Mouse (Mus musculus) embryonic facial prominence, embryonic 13.5 days (tissue): ENCODE measurements around the gene Sypl2. TPM values are rescaled to one million over a fixed set of nuclear protein-coding genes. Genes with fewer than 3 reads are reported as not detected.

ENCODE experiments used
- ATAC-seq: fragments of 200-750 bp; cut with Nextera tagmentation; 2 replicates; pipeline ENCODE4 v1.8.0; 2017; ENCODE audit warnings: low read depth; ENCODE audit not compliant: insufficient number of reproducible peaks, insufficient read depth, low FRiP score, low TSS enrichment
- H3K27ac ChIP-seq: fragments of 300-500 bp; sonication (generic); 2 replicates; pipeline ENCODE4 v1.5.1; 2015; ENCODE audit warnings: moderate library complexity, mild to moderate bottlenecking, inconsistent platforms
- H3K27me3 ChIP-seq: fragments of 300-500 bp; sonication (generic); 2 replicates; pipeline ENCODE4 v1.6.1; 2015; ENCODE audit warnings: mild to moderate bottlenecking, inconsistent platforms
- H3K36me3 ChIP-seq: fragments of 300-500 bp; sonication (generic); 2 replicates; pipeline ENCODE4 v1.6.1; 2015; ENCODE audit warnings: mild to moderate bottlenecking, inconsistent platforms
- H3K4me1 ChIP-seq: fragments of 300-500 bp; sonication (generic); 2 replicates; pipeline ENCODE4 v1.6.1; 2015; ENCODE audit warnings: inconsistent platforms
- H3K4me2 ChIP-seq: fragments of 300-500 bp; sonication (generic); 2 replicates; pipeline ENCODE4 v1.6.1; 2015; ENCODE audit warnings: moderate library complexity, mild to moderate bottlenecking, inconsistent platforms
- H3K4me3 ChIP-seq: fragments of 300-500 bp; sonication (generic); 2 replicates; pipeline ENCODE4 v1.5.1; 2015; ENCODE audit warnings: mild to moderate bottlenecking, inconsistent platforms
- H3K9ac ChIP-seq: fragments of 300-500 bp; sonication (generic); 2 replicates; pipeline ENCODE4 v1.6.1; 2015; ENCODE audit warnings: mild to moderate bottlenecking, inconsistent platforms
- H3K9me3 ChIP-seq: fragments of 300-500 bp; sonication (generic); 2 replicates; pipeline ENCODE4 v1.6.1; 2016; ENCODE audit warnings: inconsistent platforms
- WGBS: fragments of 180-500 bp; shearing (Covaris S2); methylation state at CpG from one replicate; pipeline ENCODE4 v1.1.7; 2015; ENCODE audit warnings: mixed read lengths; 5-methylcytosine and 5-hydroxymethylcytosine counted together
- polyA plus RNA-seq: library from polyadenylated mRNA; unstranded; fragments of >200 nt; fragmentation: Nextera tagmentation; extraction: Ambion mirVana; gene quantifications from 2 replicates; pipeline ENCODE4 v1.2.1, GENCODE M21; 2015

The Sypl2 gene
- polyA plus RNA-seq, 1 experiment from 2014 or later = 0.48 TPM

DNA sequence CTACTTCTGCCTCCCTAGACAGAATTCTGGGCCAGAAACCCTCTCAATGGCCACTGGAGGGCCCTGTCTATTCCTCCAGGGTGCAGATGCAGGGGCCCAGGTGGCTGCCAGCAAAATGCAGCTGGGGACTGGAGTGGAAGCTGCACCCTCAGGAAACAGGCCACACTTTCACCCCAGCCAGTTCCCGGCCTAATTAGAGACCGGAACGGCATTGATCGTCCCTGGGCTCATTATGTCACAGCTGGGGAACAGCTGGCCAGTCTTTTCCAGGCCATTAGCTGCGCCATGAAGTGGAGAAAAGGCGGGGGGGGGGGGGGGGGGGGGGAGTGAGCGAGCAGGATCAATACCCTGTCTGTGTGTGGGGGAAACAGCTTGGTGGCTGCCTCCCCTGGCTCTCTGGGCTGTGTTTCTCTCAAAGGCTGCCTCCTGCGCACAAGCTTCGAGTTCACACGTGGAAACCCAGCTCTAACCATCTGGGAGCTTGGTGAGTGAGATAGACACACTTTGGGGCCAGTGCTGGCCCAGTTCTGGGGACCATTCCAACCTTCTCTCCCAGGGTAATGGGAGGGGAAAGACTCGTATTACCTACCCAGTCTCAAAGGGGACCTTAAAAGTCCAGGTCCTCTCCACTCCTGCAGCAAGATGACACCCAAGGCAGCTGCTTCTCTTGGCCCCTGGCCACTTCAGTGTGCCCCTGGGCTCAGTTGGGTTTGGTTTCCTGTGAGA is 59.8 kb downstream of the Sypl2 start:
- Histone ChIP-seq H3K27ac (no peak overlapping the region), H3K9ac (no peak overlapping the region), H3K4me1 (peaks cover 47% of the 10 kb centered on the region), H3K36me3 (no peaks in the 10 kb centered on the region), H3K9me3 (no peaks in the 10 kb centered on the region), H3K4me2 (peak overlapping the region; percentile 18; the same call in 1 of the 2 replicates), H3K4me3 (no peak overlapping the region), H3K27me3 (peaks cover 4% of the 10 kb centered on the region; the same call in 1 of the 2 replicates)
- 8% methylated on average over 10 of the region's 11 CpGs for WGBS
- ATAC-seq = no peak

DNA sequence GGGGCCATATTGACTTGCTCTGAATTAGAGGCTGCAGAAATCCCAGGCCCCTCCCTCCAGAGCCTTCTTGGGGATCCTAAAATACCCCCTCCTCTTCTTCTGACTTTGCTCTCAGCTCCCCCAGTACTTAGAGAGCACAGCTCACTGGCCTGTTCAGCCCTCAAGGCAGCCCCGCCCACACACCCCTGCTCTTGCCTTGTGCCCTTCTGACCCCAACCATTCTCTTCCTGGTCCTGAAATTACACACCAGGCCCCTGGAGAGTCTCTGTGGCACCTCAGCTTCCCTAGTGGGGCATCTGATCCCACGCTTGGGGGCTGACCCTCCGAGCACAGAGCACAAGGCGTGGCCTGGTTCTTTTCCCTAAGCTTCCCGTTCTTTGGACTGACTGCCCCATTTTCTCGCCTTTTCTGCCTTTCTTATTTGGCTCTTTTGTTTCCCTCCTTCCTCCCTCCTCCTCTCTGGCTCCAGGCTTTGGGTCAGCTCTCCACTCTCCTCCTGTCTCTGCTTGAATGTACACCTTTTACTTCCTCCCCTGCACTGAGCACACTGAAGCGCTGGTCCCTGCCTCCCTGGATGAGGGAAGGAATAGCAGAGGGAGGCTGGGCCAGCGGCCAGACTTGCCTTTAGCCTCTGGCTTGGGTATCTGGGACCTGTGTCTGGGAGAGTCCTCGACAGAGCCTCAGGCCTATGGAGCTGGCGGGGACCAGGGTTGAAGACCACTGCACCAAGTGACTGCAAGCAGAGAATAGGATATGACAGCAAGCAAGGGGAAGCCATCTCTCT is 60.7 kb downstream of the Sypl2 start:
- ATAC-seq = no peak
- Histone ChIP-seq H3K9ac (no peak overlapping the region), H3K4me2 (peak overlapping the region; percentile 20)

DNA sequence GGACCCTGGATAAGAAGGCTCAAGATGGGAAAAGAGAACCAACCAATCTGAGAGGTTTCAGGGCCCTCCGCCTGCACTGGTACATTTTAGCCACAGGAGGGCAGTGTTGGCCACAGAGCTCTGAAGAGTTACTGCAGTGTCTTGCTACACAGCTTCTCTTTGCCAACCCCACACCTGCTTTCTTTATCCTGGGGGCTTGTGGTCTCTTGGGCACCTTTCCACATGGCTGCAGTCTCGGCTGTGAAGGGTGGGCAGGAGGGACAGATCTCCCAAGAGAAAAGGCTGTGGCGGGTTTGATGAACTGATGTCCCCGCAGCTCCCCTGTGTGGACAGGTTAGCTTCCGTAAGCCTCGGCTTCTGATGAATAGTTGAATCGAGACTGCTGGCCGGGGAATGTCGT is 61.6 kb downstream of the Sypl2 start:
- Histone ChIP-seq H3K4me2 (peak overlapping the region; percentile 55), H3K9me3 (no peaks in the 10 kb centered on the region), H3K4me1 (peaks cover 47% of the 10 kb centered on the region), H3K9ac (no peak overlapping the region; the same call in 1 of the 2 replicates), H3K4me3 (peak overlapping the region; percentile 25), H3K27me3 (peaks cover 4% of the 10 kb centered on the region), H3K27ac (0 out of 2 replicates have a peak overlapping the region, but pooled peaks have one; percentile 11), H3K36me3 (no peaks in the 10 kb centered on the region)
- 16% methylated on average over 9 of the region's 9 CpGs for WGBS
- ATAC-seq = 0 out of 2 replicates have a peak, but pooled peaks have one; percentile 43

More for the DNA sequence above, 60.7 kb downstream of the Sypl2 start:
- 0 out of 2 replicates have a peak overlapping the region, but pooled peaks have one; percentile 11 for H3K27ac ChIP-seq
- H3K27me3 ChIP-seq = peaks cover 4% of the 10 kb centered on the region
- no peaks in the 10 kb centered on the region for H3K9me3 ChIP-seq
- H3K36me3 ChIP-seq = no peaks in the 10 kb centered on the region
- WGBS = 20% methylated on average over 10 of the region's 10 CpGs
- H3K4me1 ChIP-seq = peaks cover 47% of the 10 kb centered on the region
- no peak overlapping the region for H3K4me3 ChIP-seq

DNA sequence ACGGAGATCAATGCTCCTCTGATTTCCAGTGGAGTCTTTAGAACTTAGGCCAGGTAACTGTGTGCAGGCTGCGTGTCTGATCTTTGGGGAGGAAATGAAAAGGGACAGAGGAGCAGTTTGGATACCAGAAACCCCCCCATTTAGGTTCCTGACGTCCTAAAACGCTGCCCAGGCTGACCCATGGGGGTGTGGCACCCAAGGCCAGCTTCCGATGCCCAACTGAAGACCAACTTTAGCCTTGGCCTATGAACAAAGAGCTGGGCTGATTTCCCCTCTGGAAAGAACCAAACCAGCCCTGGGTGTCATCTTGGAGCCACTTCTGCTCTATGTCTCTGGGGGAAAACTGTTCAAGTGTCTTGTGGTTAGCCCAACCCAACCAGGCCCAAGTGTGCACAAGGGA is 62.4 kb downstream of the Sypl2 start:
- 60% methylated on average over 5 of the region's 5 CpGs for WGBS
- Histone ChIP-seq H3K36me3 (no peaks in the 10 kb centered on the region), H3K27ac (no peak overlapping the region), H3K9me3 (no peaks in the 10 kb centered on the region), H3K27me3 (peaks cover 4% of the 10 kb centered on the region), H3K4me3 (no peak overlapping the region), H3K9ac (no peak overlapping the region), H3K4me1 (peaks cover 43% of the 10 kb centered on the region), H3K4me2 (no peak overlapping the region)
- ATAC-seq = no peak

Other genes starting within 250 kb of the Sypl2 start
- gene Gstm2, start 240.2 kb downstream of the Sypl2 start, polyA plus RNA-seq = 42.0 and 46.6 TPM in 2 replicates
- gene Gstm1, start 208.7 kb downstream of the Sypl2 start, polyA plus RNA-seq = 83.2 and 113 TPM in 2 replicates
- 15.0 and 15.8 TPM in 2 replicates for gene Gstm4, start 181.8 kb downstream of the Sypl2 start, polyA plus RNA-seq
- 38.4 and 44.5 TPM in 2 replicates for gene Ampd2, start 140.0 kb downstream of the Sypl2 start, polyA plus RNA-seq
- 0.83 and 0.85 TPM in 2 replicates for gene Gnat2, start 133.9 kb downstream of the Sypl2 start, polyA plus RNA-seq
- 173 and 185 TPM in 2 replicates for gene Gnai3, start 80.5 kb downstream of the Sypl2 start, polyA plus RNA-seq
- gene Gpr61, start 71.8 kb downstream of the Sypl2 start, polyA plus RNA-seq = 0.15 and 0.20 TPM in 2 replicates
- 4.0 and 4.5 TPM in 2 replicates for gene Amigo1, start 40.3 kb downstream of the Sypl2 start, polyA plus RNA-seq
- gene Cyb561d1, start 25.4 kb downstream of the Sypl2 start, polyA plus RNA-seq = 2.6 and 2.8 TPM in 2 replicates
- 22.0 and 27.1 TPM in 2 replicates for gene Atxn7l2, start 15.7 kb downstream of the Sypl2 start, polyA plus RNA-seq
- gene Psma5, start 30.3 kb upstream of the Sypl2 start, polyA plus RNA-seq = 298 and 302 TPM in 2 replicates
- gene Sort1, start 57.4 kb upstream of the Sypl2 start, polyA plus RNA-seq = 6.4 and 10.8 TPM in 2 replicates
- gene Mybphl, start 138.3 kb upstream of the Sypl2 start, polyA plus RNA-seq = not detected in 2 replicates
- 61.4 and 73.1 TPM in 2 replicates for gene Psrc1, start 157.2 kb upstream of the Sypl2 start, polyA plus RNA-seq
- gene Celsr2, start 188.9 kb upstream of the Sypl2 start, polyA plus RNA-seq = 9.8 and 11.5 TPM in 2 replicates
- gene Sars, start 218.6 kb upstream of the Sypl2 start, polyA plus RNA-seq = 116 and 128 TPM in 2 replicates